Mouse (Mus musculus) forebrain, postnatal 0 days (tissue): ENCODE results near the gene Bpnt1. TPM values are rescaled to one million over a fixed set of nuclear protein-coding genes. Genes with fewer than 3 reads are reported as not detected.

Source experiments
- ATAC-seq: fragments of 200-750 bp; cut with Nextera tagmentation; 2 replicates; pipeline ENCODE4 v1.8.0; 2017; ENCODE audit warnings: mild to moderate bottlenecking, moderate library complexity
- DNase-seq: peaks from one replicate; pipeline ENCODE4 v3.0.0-alpha.2; 2015
- H3K27ac ChIP-seq: fragments of 300-500 bp; sonication (generic); 2 replicates; pipeline ENCODE4 v1.5.1; 2014; ENCODE audit warnings: low read depth, mild to moderate bottlenecking, antibody characterized with exemption, low read length, moderate library complexity, mixed read lengths
- H3K27me3 ChIP-seq: fragments of 300-500 bp; sonication (generic); 2 replicates; pipeline ENCODE4 v1.6.1; 2014; ENCODE audit warnings: mild to moderate bottlenecking, low read length, mixed read lengths; ENCODE audit not compliant: insufficient read depth
- H3K36me3 ChIP-seq: fragments of 300-500 bp; sonication (generic); 2 replicates; pipeline ENCODE4 v1.6.1; 2014; ENCODE audit warnings: mild to moderate bottlenecking, moderate library complexity; ENCODE audit not compliant: insufficient read depth
- H3K4me1 ChIP-seq: fragments of 300-500 bp; sonication (generic); 2 replicates; pipeline ENCODE4 v1.6.1; 2014; ENCODE audit warnings: antibody characterized with exemption; ENCODE audit not compliant: insufficient read depth
- H3K4me2 ChIP-seq: fragments of 300-500 bp; sonication (generic); 2 replicates; pipeline ENCODE4 v1.6.1; 2014; ENCODE audit warnings: low read depth, mild to moderate bottlenecking, moderate library complexity
- H3K4me3 ChIP-seq: fragments of 300-500 bp; sonication (generic); 2 replicates; pipeline ENCODE4 v1.5.1; 2014; ENCODE audit warnings: low read depth, low read length, mixed read lengths
- H3K9ac ChIP-seq: fragments of 300-500 bp; sonication (generic); 2 replicates; pipeline ENCODE4 v1.6.1; 2014; ENCODE audit warnings: mild to moderate bottlenecking
- H3K9me3 ChIP-seq: fragments of 300-500 bp; sonication (generic); 2 replicates; pipeline ENCODE4 v1.6.1; 2016; ENCODE audit warnings: low read length
- CTCF ChIP-seq: sonication (generic); IDR thresholded peaks from 2 replicates; pipeline ENCODE4 v1.5.1; 2016; ENCODE audit warnings: antibody characterized with exemption, control low read depth, low read depth
- WGBS: fragments of 180-500 bp; shearing (Covaris S2); extraction: QIAGEN DNeasy Blood & Tissue Kit; methylation state at CpG from one replicate; pipeline ENCODE4 v1.1.7; 2014; 5-methylcytosine and 5-hydroxymethylcytosine counted together
- polyA plus RNA-seq: library from polyadenylated mRNA; unstranded; fragments of >200 nt; fragmentation: Nextera tagmentation; extraction: Ambion mirVana; gene quantifications from 2 replicates; pipeline ENCODE4 v1.2.1, GENCODE M21; 2015
- total RNA-seq: library from RNA; depleted of rRNA; stranded (reverse); fragments of >200 nt; gene quantifications from 2 replicates; pipeline ENCODE4 v1.2.3, GENCODE M21; 2014; rRNA removed

Gene Bpnt1
- 72.6 and 75.0 TPM in 2 replicates for total RNA-seq
- polyA plus RNA-seq = 38.2 and 48.4 TPM in 2 replicates

GRCm38 (mm10) chr1:185331983-185332430, at the start of gene Bpnt1:
Bpnt1 (plus strand) TSS chr1:185332149.
- no peaks in the 10 kb centered on the region for H3K27me3 ChIP-seq
- H3K4me3 ChIP-seq = peak within 1 kb of the TSS; percentile 56
- peaks cover 20% of the 10 kb centered on the region for H3K4me1 ChIP-seq
- H3K4me2 ChIP-seq = peak within 1 kb of the TSS; percentile 65
- peak within 1 kb of the TSS; percentile 68 for H3K27ac ChIP-seq
- no peaks in the 10 kb centered on the region for H3K9me3 ChIP-seq
- H3K36me3 ChIP-seq = 0 out of 2 replicates have a peak, but pooled peaks cover 2% of the 10 kb centered on the region
- no peak for TF ChIP-seq CTCF
- DNase-seq = peak; percentile 94
- WGBS = under 1% methylated on average over 32 of the region's 32 CpGs
- peak within 1 kb of the TSS; percentile 57 for H3K9ac ChIP-seq
- peak; percentile 87 for ATAC-seq

- H3K9ac ChIP-seq = no peak overlapping the region
- H3K36me3 ChIP-seq = peaks cover 85% of the 10 kb centered on the region
- no peak overlapping the region for H3K4me3 ChIP-seq
- H3K27ac ChIP-seq = no peak overlapping the region
- H3K4me1 ChIP-seq = no peaks in the 10 kb centered on the region
- H3K27me3 ChIP-seq = no peaks in the 10 kb centered on the region
- ATAC-seq = no peak
- no peak overlapping the region for H3K4me2 ChIP-seq
- no peaks in the 10 kb centered on the region for H3K9me3 ChIP-seq
- no peak for TF ChIP-seq CTCF
- 83% methylated on average over 11 of the region's 11 CpGs for WGBS
- no peak for DNase-seq
These were observed 49.1 kb upstream of the Bpnt1 start for GRCm38 (mm10) chr1:185282846-185283245.

GRCm38 (mm10) chr1:185283247-185283646, 48.7 kb upstream of the Bpnt1 start:
- no peak for ATAC-seq
- WGBS = 94% methylated on average over 15 of the region's 15 CpGs
- H3K4me3 ChIP-seq = no peak overlapping the region
- no peak overlapping the region for H3K9ac ChIP-seq
- TF ChIP-seq CTCF = no peak
- H3K27me3 ChIP-seq = no peaks in the 10 kb centered on the region
- H3K36me3 ChIP-seq = peaks cover 82% of the 10 kb centered on the region
- H3K9me3 ChIP-seq = no peaks in the 10 kb centered on the region
- no peak overlapping the region for H3K4me2 ChIP-seq
- DNase-seq = no peak
- no peaks in the 10 kb centered on the region for H3K4me1 ChIP-seq
- no peak overlapping the region for H3K27ac ChIP-seq

- WGBS = 38% methylated on average over 4 of the region's 4 CpGs
- DNase-seq = peak; percentile 73
- H3K9me3 ChIP-seq = no peaks in the 10 kb centered on the region
- H3K4me3 ChIP-seq = no peak overlapping the region
- peak; percentile 72 for ATAC-seq
- no peak overlapping the region for H3K9ac ChIP-seq
- peaks cover 70% of the 10 kb centered on the region for H3K36me3 ChIP-seq
- TF ChIP-seq CTCF = no peak
- no peaks in the 10 kb centered on the region for H3K4me1 ChIP-seq
- H3K27me3 ChIP-seq = no peaks in the 10 kb centered on the region
- H3K4me2 ChIP-seq = no peak overlapping the region
- H3K27ac ChIP-seq = no peak overlapping the region
These were observed 47.2 kb upstream of the Bpnt1 start for GRCm38 (mm10) chr1:185284740-185285139.

GRCm38 (mm10) chr1:185285171-185285570, 46.8 kb upstream of the Bpnt1 start:
- H3K4me1 ChIP-seq = no peaks in the 10 kb centered on the region
- TF ChIP-seq CTCF = no peak
- H3K4me3 ChIP-seq = no peak overlapping the region
- WGBS = 43% methylated on average over 4 of the region's 4 CpGs
- H3K9ac ChIP-seq = no peak overlapping the region
- ATAC-seq (peak; percentile 65), DNase-seq (peak; percentile 55)
- no peaks in the 10 kb centered on the region for H3K27me3 ChIP-seq
- H3K4me2 ChIP-seq = no peak overlapping the region
- no peaks in the 10 kb centered on the region for H3K9me3 ChIP-seq
- no peak overlapping the region for H3K27ac ChIP-seq
- peaks cover 70% of the 10 kb centered on the region for H3K36me3 ChIP-seq

GRCm38 (mm10) chr1:185287066-185287465, 44.9 kb upstream of the Bpnt1 start:
- ATAC-seq (no peak), DNase-seq (no peak)
- no peak overlapping the region for H3K4me3 ChIP-seq
- no peaks in the 10 kb centered on the region for H3K9me3 ChIP-seq
- TF ChIP-seq CTCF = no peak
- H3K36me3 ChIP-seq = peaks cover 69% of the 10 kb centered on the region
- no peak overlapping the region for H3K27ac ChIP-seq
- no peak overlapping the region for H3K4me2 ChIP-seq
- H3K4me1 ChIP-seq = no peaks in the 10 kb centered on the region
- 94% methylated on average over 20 of the region's 20 CpGs for WGBS
- H3K9ac ChIP-seq = no peak overlapping the region
- H3K27me3 ChIP-seq = no peaks in the 10 kb centered on the region

- Histone ChIP-seq H3K9ac (no peak overlapping the region), H3K27ac (no peak overlapping the region), H3K4me2 (no peak overlapping the region), H3K4me1 (no peaks in the 10 kb centered on the region), H3K27me3 (no peaks in the 10 kb centered on the region), H3K36me3 (peaks cover 72% of the 10 kb centered on the region), H3K9me3 (no peaks in the 10 kb centered on the region), H3K4me3 (no peak overlapping the region)
- no peak for ATAC-seq
- DNase-seq = no peak
- no peak for TF ChIP-seq CTCF
- 69% methylated on average over 5 of the region's 5 CpGs for WGBS
These were observed 42.7 kb upstream of the Bpnt1 start for GRCm38 (mm10) chr1:185289231-185289630.
